Mouse (Mus musculus): ENCODE results near the gene Acod1. TPM values are rescaled to one million over a fixed set of nuclear protein-coding genes. Genes with fewer than 3 reads are reported as not detected.

Gene Acod1
- total and polyA plus RNA-seq, 2 experiments from 2014 or later: not detected

DNA sequence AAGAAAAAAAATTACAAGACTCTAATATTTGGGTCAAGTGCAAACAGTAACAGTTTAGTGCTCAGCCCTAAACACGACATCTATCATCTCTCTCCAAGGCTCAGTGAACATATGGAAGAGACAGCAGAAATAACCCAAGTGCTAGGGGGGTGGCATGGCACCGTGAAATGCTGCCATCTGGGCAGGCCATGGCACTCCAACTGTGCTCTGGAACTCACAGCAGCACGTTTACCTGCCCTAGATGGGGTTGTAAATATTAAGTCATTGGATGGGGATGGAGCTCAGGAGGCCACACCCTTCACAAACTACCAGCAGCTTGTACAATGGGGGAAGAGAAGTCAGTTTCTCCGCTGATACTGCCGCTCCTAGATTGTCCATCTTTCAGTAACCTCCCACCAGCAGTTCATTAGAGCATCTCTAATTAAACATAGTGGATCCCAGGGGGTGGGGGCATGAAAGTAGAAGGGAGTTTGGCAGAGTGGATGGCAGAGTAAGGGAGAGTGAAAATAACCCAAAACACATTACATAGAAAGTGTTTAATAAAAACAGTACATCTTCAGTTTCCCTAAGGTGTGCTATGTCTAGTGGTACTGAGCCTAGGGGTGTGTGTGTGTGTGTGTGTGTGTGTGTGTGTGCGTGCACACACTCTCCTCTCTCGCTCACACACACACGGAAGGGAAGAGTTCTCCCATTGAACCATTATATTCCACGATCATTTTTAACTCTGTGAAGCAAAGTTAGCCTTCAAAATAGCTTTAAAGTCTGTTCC lies 32.6 kb downstream of the Acod1 start:
- TF ChIP-seq CTCF (IDR thresholded peaks at IDR 0.05; ENCODE audit: low read depth): no peak
- whole genome bisulfite sequencing: 63% methylated on average over 9 of the region's 9 CpGs

GRCm38 (mm10) chr14:103085840-103086533 lies 39.2 kb downstream of the Acod1 start:
- Histone ChIP-seq H3K36me3 (ENCODE audit: insufficient read depth, low read length) (peaks cover 33% of the 10 kb centered on the region), H3K4me2 (ENCODE audit: low read depth, low read length) (no peak overlapping the region), H3K4me3 (ENCODE audit: low read length) (no peak overlapping the region), H3K27me3 (ENCODE audit: insufficient read depth, low read length) (no peaks in the 10 kb centered on the region), H3K27ac (no peak overlapping the region), H3K9ac (replicated peaks; ENCODE audit: low read length) (no peak overlapping the region), H3K9me3 (ENCODE audit: low read length) (no peaks in the 10 kb centered on the region), H3K4me1 (ENCODE audit: insufficient read depth, low read length) (no peaks in the 10 kb centered on the region)
- 78% methylated on average over 1 of the region's 1 CpGs for WGBS
- no peak for TF ChIP-seq CTCF (IDR thresholded peaks at IDR 0.05; ENCODE audit: low read depth)
- ATAC-seq (no peak), DNase-seq (ENCODE audit: low spot score) (no peak)

More for the DNA sequence above, 32.6 kb downstream of the Acod1 start:
- H3K9ac ChIP-seq (replicated peaks; ENCODE audit: low read length): no peak overlapping the region
- peaks cover 15% of the 10 kb centered on the region for H3K36me3 ChIP-seq (ENCODE audit: insufficient read depth, low read length)
- no peak overlapping the region for H3K27ac ChIP-seq
- no peak overlapping the region for H3K4me3 ChIP-seq (ENCODE audit: low read length)
- no peaks in the 10 kb centered on the region for H3K9me3 ChIP-seq (ENCODE audit: low read length)
- ATAC-seq: peak; percentile 80
- H3K4me1 ChIP-seq (ENCODE audit: insufficient read depth, low read length): no peaks in the 10 kb centered on the region
- no peaks in the 10 kb centered on the region for H3K27me3 ChIP-seq (ENCODE audit: insufficient read depth, low read length)
- peak; percentile 42 for DNase-seq (ENCODE audit: low spot score)
- H3K4me2 ChIP-seq (ENCODE audit: low read depth, low read length): no peak overlapping the region

DNA sequence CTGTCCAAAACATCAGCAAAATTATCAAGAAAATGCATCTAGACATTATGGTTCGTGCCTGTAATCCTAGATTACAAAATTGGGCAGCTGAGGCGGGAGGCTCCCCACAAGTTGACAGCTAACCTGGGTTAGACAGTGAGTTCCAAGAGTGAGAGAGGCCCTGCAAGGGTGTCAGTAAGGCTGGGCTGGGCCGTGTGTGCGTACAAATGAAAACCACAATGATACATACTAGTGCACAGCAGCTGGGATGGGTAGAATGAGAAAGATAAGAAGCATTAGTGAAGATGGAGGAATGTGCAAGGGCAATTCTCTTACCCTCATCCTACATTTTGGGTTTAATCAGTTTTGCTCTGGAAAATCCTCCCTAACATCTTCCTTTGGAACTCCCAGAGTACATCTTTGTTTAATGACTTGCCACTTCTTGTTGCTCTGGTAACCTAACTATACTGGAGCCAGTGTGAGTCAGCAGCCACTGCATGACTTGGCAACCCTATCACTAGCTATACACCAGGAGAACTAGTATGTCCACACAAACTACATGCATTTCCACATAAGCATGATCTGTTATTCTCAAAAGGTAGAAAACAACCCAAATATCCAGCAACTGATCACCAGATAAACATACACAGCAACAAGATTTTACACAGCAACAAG lies 40.0 kb downstream of the Acod1 start:
- H3K4me3 ChIP-seq (ENCODE audit: low read length): no peak overlapping the region

GRCm38 (mm10) chr14:103087846-103088245 lies 41.1 kb downstream of the Acod1 start:
- TF ChIP-seq CTCF (IDR thresholded peaks at IDR 0.05; ENCODE audit: low read depth): no peak
- Histone ChIP-seq H3K4me1 (ENCODE audit: insufficient read depth, low read length) (no peaks in the 10 kb centered on the region), H3K36me3 (ENCODE audit: insufficient read depth, low read length) (peaks cover 36% of the 10 kb centered on the region), H3K4me2 (ENCODE audit: low read depth, low read length) (no peak overlapping the region), H3K9me3 (ENCODE audit: low read length) (no peaks in the 10 kb centered on the region), H3K4me3 (ENCODE audit: low read length) (no peak overlapping the region), H3K9ac (replicated peaks; ENCODE audit: low read length) (no peak overlapping the region), H3K27ac (no peak overlapping the region), H3K27me3 (ENCODE audit: insufficient read depth, low read length) (no peaks in the 10 kb centered on the region)
- DNase-seq (ENCODE audit: low spot score): no peak
- no peak for ATAC-seq
- WGBS: 89% methylated on average over 5 of the region's 5 CpGs

More for the DNA sequence above, 40.0 kb downstream of the Acod1 start:
- TF ChIP-seq CTCF (IDR thresholded peaks at IDR 0.05; ENCODE audit: low read depth): no peak
- H3K9me3 ChIP-seq (ENCODE audit: low read length): no peaks in the 10 kb centered on the region
- DNase-seq (ENCODE audit: low spot score): no peak
- H3K9ac ChIP-seq (replicated peaks; ENCODE audit: low read length): no peak overlapping the region
- peaks cover 37% of the 10 kb centered on the region for H3K36me3 ChIP-seq (ENCODE audit: insufficient read depth, low read length)
- ATAC-seq: no peak
- H3K4me2 ChIP-seq (ENCODE audit: low read depth, low read length): no peak overlapping the region
- no peak overlapping the region for H3K27ac ChIP-seq
- no peaks in the 10 kb centered on the region for H3K4me1 ChIP-seq (ENCODE audit: insufficient read depth, low read length)
- WGBS: 97% methylated on average over 4 of the region's 4 CpGs
- no peaks in the 10 kb centered on the region for H3K27me3 ChIP-seq (ENCODE audit: insufficient read depth, low read length)

GRCm38 (mm10) chr14:103088624-103089023 lies 41.8 kb downstream of the Acod1 start:
- DNase-seq (ENCODE audit: low spot score) (peak; percentile 77), ATAC-seq (0 out of 2 replicates have a peak, but pooled peaks have one; percentile 27)
- no peak overlapping the region for H3K4me2 ChIP-seq (ENCODE audit: low read depth, low read length)
- no peak overlapping the region for H3K9ac ChIP-seq (replicated peaks; ENCODE audit: low read length)
- H3K36me3 ChIP-seq (ENCODE audit: insufficient read depth, low read length): peaks cover 31% of the 10 kb centered on the region
- H3K27me3 ChIP-seq (ENCODE audit: insufficient read depth, low read length): no peaks in the 10 kb centered on the region
- TF ChIP-seq CTCF (IDR thresholded peaks at IDR 0.05; ENCODE audit: low read depth): peak; percentile 74
- H3K9me3 ChIP-seq (ENCODE audit: low read length): no peaks in the 10 kb centered on the region
- WGBS: 68% methylated on average over 6 of the region's 6 CpGs
- no peaks in the 10 kb centered on the region for H3K4me1 ChIP-seq (ENCODE audit: insufficient read depth, low read length)
- no peak overlapping the region for H3K4me3 ChIP-seq (ENCODE audit: low read length)
- H3K27ac ChIP-seq: no peak overlapping the region

GRCm38 (mm10) chr14:103093236-103093635 lies 46.5 kb downstream of the Acod1 start:
- H3K36me3 ChIP-seq (ENCODE audit: insufficient read depth, low read length): peaks cover 16% of the 10 kb centered on the region
- 84% methylated on average over 3 of the region's 3 CpGs for WGBS

More at GRCm38 (mm10) chr14:103093236-103093635, 46.5 kb downstream of the Acod1 start:
- H3K4me3 ChIP-seq (ENCODE audit: low read length): no peak overlapping the region
- DNase-seq (ENCODE audit: low spot score) (no peak), ATAC-seq (no peak)
- no peak overlapping the region for H3K27ac ChIP-seq
- peaks cover 9% of the 10 kb centered on the region for H3K4me1 ChIP-seq (ENCODE audit: insufficient read depth, low read length)
- H3K27me3 ChIP-seq (ENCODE audit: insufficient read depth, low read length): no peaks in the 10 kb centered on the region
- no peak overlapping the region for H3K4me2 ChIP-seq (ENCODE audit: low read depth, low read length)
- TF ChIP-seq CTCF (IDR thresholded peaks at IDR 0.05; ENCODE audit: low read depth): no peak
- H3K9ac ChIP-seq (replicated peaks; ENCODE audit: low read length): no peak overlapping the region
- no peaks in the 10 kb centered on the region for H3K9me3 ChIP-seq (ENCODE audit: low read length)
